Mouse (Mus musculus) heart, adult 2 months (tissue): ENCODE data around the gene Gm42715.

ENCODE experiments used
- CTCF ChIP-seq: fragments of 200-600 bp; IDR thresholded peaks from 2 replicates; pipeline ENCODE4 v1.8.1; 2022; ENCODE audit warnings: antibody characterized with exemption, mild to moderate bottlenecking, moderate library complexity
- EP300 ChIP-seq: fragments of 200-500 bp; IDR thresholded peaks from 2 replicates; pipeline ENCODE4 v1.6.1; 2011; ENCODE audit warnings: low read depth, low read length, control low read depth; ENCODE audit not compliant: insufficient read depth
- POLR2A ChIP-seq: fragments of 200-500 bp; IDR thresholded peaks from 2 replicates; pipeline ENCODE4 v1.6.1; 2011; ENCODE audit warnings: mild to moderate bottlenecking, low read depth, low read length, control low read depth; ENCODE audit not compliant: insufficient read depth

DNA sequence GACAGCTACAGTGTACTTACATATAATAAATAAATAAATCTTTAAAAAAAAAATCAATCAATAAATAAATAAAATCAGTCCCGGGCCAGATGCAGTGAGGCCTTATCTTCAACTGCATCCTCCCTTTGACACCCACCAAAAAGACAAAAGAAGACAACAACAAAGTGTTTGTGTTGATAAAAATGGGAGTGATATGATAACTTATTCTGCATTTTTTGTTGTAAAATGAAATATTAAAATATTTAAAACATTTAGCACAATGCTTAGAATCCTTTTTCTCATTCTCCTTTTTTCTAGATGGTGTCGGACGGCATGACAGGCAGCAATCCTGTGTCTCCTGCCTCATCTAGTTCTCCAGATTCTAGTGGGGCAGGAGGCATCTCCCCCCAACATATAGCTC lies at the start of gene Gm42715:
- no peak for TF ChIP-seq CTCF
- TF ChIP-seq POLR2A = no peak
- TF ChIP-seq EP300 = no peak
